Mouse (Mus musculus) liver (tissue): ENCODE data around the gene Nt5c2.

ENCODE experiments used
- DNase-seq: peaks from one replicate; pipeline ENCODE4 v3.0.0-alpha.2; 2020; ENCODE audit warnings: mixed read lengths

The Nt5c2 gene

DNA sequence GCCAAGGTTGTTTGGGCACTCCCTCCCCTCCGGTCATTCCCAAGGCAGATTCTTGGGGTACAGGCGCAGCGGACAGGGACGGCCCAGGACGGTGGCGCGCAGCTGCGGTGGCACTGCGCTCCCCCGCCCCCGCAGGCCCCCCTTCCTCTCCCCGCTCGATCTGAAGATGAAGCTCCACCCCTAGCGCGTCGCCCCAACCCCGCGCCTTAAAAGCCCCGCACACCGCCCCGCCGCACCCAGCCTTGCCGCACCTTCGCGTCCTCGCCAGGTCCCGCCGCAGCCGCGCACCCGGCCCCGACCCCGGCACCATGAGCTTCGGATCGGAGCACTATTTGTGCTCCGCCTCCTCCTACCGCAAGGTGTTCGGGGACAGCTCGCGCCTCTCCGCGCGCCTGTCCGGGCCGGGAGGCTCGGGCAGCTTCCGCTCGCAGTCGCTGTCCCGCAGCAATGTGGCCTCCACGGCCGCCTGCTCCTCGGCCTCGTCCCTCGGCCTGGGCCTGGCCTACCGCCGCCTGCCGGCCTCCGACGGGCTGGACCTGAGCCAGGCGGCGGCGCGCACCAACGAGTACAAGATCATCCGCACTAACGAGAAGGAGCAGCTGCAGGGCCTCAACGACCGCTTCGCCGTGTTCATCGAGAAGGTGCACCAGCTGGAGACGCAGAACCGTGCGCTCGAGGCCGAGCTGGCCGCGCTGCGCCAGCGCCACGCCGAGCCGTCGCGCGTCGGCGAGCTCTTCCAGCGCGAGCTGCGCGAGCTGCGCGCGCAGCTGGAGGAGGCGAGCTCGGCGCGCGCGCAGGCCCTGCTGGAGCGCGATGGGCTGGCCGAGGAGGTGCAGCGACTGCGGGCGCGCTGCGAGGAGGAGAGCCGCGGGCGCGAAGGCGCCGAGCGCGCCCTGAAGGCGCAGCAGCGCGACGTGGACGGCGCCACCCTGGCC lies at the start of gene Nt5c2, which contains the start of gene Ina:
TSS of gene Nt5c2 (minus strand) at position 707 of the 935 bp plus-strand sequence.
TSS of gene Ina (plus strand) at position 252 of the 935 bp plus-strand sequence.
- DNase-seq: peak; percentile 39

DNA sequence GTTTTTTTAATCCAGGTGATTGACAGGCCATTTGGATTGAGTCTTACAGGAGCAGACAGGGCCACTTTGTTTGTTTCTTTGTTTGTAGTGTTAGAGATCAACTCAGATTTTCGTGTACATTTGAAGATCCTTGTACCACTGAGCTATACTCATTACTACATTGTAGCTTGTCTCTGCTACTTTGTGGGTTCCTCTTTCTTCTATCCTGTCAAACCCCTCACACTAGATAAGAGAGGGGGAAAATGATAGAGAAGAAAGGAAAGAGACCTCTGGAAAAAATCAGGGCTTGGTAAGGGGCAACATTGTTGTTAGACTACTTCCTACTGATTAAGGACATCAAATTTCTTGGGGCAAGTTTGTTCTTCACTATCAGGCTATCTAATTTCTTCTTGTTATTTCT lies 42.7 kb upstream of the Nt5c2 start:
- no peak for DNase-seq

DNA sequence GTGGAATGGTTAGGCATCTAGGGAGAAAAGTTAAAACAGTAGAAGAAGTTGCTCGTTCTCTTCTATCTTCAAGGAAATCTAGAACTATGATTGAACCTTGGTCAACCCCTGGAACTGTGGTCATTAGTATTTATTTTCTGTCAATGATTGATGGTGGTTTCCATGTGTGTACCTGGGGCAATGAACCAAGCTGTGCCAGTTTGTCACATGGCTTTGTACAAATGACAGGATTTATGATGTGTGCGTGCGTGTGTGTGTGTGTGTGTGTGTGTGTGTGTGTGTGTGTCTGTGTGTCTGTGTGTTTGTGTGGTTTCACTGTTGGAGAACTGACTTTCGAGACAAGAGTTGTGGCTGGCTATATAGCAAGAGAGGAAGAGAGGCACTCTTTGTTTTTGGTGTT lies 38.5 kb upstream of the Nt5c2 start:
- no peak for DNase-seq

DNA sequence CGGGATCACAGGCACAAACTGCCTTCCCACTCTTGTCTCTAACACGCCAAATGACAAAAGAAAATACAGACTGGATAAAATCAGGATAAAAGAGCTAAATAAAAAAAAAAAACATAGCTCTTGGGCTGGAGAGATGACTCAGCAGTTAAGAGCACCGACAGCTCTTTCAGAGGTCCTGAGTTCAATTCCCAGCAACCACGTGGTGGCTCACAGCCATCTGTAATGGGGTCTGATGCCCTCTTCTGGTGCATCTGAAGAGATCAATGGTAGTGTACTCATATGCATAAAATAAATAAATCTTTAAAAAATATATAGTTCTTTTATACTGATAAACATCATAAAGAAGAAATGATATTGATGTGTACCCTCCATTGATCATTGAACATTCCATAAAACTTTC lies 38.0 kb upstream of the Nt5c2 start:
- DNase-seq: no peak

DNA sequence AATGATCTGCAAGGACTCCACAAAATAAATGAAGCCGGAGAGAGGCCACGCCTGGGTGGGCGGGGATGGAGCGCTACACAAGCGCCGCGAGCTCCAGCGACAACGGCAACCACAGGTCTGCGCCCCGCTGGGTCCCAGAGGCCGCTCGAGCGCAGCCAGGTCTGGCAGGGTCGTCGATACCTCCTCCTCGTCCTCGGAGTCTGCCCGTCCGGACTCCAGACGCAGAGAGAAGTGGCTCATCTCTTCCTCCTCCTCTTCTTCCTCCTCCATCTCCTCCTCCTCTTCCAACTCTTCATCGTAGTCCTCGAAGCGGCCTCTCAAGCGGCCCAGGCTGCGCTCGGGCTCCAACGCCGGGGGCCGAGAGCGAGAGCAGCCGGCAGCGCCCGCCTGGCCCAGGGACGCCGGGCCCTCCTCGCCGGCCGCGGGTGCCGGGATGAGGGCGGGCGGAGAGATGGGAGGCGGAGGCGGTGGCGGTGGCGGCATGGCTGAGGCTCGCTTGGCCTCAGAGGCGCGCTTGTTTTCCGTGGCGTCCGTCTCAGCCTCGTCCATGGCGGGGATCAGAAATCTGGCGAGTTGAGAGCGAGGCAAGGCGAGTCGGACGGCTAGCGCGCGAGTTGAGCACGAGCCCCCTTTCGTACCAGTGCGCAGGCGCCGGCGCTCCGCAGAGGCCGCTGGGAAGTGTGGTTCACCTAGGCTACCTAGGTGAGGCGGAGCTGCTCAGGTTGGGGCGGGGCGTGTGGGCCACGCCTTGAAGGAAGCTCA lies 35.5 kb upstream of the Nt5c2 start, which contains the start of gene Pcgf6:
TSS of gene Pcgf6 (minus strand) at position 636 of the 762 bp plus-strand sequence.
- DNase-seq: peak; percentile 85

DNA sequence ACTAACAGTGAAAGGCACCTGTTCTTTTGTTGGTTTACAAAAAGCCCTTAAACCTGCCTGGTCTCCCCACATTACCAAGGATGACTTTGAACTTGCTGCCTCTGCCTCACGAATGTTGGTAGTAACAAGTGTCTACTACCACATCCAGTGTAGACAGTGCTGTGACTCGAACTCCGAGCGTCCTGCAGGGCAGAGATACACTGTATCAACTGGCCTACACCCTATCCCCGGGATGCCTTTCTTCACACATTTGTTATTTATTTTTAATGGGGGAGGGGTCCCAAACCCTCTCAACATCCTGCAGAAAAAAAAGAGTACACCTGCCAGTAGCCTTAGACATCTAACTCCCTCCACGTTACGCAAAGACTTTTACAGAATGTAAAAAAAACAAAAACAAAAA lies 34.9 kb upstream of the Nt5c2 start:
- DNase-seq: no peak

DNA sequence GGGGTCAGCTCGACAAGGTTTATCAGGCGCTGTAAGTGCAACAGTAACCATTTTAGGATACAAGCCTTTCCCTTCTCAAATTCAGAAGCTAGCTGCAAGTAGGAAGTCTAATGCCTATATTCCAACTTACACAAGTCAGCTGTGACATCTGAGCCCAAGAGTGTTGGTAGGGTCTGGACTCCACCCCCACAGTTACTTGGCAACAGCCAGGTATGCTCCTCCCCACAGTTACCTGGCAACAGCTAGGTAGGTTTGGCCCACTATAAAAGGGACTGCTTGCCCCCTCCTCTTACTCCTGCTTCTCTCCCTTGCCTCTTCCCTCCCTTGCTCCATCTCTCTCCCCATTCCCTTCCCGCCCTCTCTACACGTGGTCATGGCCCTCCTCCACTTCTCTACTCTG lies 34.1 kb upstream of the Nt5c2 start:
- no peak for DNase-seq

DNA sequence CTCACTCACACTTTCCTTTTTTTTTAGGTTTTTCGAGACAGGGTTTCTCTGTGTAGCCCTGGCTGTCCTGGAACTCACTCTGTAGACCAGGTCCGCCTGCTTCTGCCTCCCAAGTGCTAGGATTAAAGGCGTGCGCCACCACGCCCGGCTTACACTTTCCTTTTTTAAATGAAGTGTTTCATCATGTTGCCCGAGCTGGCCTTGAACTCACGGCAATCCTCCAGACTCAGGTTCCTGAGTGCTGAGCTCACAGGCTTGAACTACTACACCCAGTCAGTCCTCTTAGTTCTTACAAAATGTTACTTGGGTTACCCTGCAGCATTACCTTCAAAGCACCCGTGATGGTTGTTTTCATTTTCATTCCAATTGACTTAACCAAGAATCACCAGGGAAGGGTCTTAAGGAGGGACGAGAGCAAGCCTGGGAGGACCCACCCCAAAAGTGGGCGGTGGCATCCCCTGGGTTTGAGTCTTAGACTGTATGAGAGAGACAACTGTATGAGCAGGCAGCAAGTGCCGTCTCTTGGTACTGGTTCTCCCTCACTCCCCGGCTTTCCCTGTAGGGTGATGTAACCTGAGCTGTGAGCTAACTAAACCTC lies 32.4 kb upstream of the Nt5c2 start:
- no peak for DNase-seq

DNA sequence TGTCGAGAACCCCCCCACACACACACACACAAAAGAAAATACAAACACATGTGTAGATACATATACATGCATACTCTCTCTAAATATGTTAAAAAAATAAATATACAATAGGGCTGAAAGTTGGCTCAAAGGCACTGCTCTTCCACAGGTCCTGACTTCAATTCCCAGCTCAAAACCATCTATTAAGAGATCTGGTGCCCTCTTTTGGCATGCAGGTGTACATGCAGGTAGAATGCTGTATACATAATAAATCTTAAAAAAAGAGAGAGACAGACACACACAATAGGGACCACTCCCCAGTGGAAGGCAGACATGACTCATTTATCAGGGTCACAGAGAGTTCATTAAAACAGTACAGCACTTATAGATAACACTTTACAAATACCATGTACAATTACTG lies 31.4 kb upstream of the Nt5c2 start:
- DNase-seq: no peak

DNA sequence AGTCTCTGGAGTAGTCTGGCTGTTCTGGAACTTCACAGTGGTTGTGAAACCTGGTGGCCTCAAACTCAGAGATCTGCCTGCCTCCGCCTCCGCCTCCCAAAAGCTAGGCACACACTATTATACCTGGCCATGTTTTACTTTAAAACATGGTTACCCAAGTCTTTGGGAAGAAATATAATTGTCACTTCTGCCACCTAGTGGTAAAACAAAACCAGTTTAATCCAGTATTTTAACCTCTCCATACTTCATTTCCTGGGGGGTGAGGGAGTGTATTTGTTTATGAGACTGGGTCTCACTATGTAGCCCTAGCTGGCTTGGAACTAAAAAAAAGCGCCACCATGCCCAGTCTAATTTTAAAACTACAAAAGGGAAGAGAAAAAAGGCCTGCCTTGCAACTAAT lies 28.7 kb upstream of the Nt5c2 start:
- no peak for DNase-seq

DNA sequence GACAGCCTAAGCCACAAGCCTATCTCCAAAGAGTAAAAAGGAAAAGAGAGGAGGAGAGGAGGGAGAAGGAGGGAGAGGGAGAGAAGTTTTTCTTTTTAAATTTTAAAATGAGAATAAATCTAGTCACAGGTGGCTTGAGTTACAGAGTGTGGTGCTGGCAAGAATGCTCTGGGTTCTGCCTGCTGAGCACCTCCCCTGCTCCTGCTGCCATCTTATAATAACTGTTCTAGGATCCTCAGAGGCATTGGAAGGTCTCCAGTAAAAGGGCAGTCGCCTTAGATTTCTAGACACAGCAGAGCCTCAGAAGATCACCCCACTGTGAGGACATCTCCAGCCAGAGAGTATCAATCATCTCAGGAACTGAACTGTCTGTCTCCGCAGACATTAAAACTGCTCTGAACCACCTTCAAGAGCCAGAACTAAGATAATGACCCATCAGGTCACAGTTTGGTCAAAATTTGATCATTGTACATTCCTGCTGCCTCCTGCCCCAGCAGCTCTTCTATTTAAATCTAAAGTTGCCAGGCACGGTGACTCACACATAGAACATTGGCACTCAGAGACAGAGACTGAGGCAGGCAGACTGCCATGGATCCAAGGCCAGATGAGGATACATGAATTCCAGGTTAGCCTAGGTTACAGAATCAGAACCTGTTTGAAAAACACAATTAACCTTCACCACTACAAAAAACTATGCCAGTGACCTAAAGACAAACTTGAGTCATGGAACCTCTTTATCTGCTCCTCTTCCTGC lies 25.9 kb upstream of the Nt5c2 start:
- DNase-seq: no peak

DNA sequence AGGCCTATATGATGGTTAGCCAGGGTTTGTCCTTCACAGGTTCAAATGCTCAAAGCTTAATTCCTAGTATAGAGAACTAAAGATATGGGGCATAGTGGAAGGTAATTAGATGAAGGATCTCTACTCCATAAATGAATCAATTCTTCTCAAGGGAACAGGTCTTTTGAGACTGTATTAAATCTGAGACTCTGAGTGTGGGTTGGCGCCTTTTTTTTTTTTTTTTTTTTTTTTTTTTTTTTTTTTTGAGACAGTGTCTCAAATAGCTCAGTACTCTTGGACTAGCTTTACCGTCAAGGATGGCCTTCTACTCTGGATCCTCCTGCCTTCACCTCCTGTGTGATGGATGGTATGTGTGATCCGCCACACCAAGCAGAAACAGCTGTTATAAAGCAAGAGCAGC lies 21.6 kb upstream of the Nt5c2 start:
- DNase-seq: no peak

DNA sequence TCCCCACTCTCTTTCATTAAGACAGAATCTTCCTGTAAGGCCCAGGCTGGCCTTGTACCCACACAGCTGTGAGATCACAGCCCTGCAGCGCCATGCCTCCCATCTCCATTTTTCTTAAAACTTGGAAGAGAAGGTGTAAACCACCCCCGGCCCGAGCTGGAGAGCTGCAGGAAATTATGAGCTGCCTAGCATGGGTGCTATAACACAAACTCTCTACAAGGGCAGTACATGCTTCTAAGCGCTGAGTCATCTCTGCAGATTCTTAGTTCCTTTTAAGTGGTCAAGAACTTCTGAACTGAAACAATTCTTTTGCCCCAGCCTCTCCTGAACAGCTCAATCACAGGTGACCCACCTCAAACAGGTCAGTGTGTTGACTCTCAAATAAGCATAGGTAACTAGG lies 20.0 kb upstream of the Nt5c2 start:
- no peak for DNase-seq

DNA sequence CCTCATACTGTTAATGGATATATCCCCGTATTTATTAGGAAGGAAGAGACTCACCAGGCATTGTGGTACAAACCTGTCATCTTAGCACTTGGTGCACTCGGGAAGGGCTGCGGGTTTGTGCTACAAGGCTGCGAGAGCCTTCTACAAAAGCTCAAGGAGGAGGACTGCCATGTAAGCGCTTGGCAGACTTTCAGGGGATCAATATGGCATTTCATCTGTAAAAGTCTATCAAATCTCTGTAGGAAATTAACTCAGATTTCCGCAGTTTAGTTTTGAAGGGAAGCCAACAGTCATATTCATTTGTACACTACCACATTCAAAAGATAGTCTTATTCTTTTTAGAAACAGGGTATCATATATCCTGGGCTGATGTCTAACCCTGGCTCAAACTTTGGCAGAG lies 16.8 kb upstream of the Nt5c2 start:
- DNase-seq: no peak

DNA sequence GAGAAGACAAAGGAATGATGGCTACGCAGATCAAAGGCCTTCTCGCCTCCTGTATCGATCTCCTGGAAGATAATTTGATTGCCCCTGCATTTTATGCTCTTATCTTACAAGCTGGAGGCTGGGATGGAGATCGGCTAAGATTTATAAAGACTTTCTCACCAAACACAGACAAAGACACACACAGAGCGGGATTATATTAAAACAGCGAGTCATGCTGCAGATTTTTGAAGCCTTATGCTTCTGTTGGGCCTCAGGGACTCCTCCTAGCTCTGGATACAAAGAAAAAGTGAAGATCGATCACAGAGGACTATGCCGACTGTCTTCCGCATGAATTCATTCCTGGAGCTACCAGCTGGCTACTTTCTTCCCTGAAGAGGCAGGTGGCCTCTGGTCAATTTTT lies 14.8 kb upstream of the Nt5c2 start:
- no peak for DNase-seq

DNA sequence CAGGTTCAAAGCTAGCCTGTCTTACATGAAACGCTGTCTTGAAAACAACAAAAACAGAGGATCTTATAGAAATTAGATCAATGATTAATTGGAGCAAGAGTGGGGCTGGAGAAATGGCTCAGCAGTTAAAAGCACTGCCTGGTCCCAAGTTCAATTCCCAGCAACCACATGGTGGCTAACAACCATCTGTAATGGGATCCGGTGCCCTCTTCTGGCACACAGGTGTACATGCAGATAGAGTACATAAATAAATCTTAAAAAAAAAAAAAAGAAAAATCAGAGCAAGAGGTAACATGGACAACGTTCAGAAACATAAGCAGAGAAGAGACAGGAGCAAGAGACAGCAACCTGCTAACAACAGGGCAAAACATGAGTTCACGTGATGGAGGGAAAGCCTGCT lies 11.6 kb upstream of the Nt5c2 start:
- no peak for DNase-seq

DNA sequence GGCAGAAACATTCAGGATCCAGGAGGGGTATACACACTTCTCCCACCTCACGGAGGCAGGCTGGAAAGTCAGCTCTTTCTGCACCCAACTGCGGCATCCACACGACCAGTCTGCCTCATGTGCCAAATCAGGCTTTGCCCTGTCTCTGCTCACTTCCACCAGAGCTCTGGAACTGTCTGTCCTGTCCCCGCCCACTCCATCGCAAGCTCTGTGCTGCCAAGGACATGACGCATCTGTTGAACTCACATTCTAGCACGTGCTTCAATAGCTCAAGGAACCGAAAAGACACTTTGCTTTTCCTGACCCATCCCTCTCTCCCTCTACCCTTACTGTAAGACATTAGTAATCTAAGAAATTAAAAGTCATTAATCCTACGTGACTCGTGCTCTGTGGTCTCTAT lies 10.0 kb upstream of the Nt5c2 start:
- DNase-seq: no peak

DNA sequence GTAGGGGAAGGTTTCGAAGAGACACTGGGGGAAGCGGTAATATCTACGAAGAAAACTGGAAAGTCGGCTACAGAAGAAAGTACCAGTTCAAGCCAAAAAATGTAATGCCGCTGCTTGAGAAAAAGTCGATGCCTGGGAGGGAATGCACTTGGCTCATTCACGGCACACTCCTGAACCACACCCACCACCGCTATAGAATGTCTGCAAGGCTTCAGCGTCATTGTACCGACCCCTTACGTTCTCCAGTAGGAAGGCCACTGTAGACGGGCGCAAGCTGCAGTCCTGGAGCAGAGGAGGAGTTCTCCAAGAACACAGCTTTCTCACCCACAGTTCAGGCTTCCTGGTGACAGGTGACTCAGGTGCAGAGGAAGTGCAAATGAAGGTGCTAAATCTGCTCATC lies 8.6 kb upstream of the Nt5c2 start:
- DNase-seq: no peak

DNA sequence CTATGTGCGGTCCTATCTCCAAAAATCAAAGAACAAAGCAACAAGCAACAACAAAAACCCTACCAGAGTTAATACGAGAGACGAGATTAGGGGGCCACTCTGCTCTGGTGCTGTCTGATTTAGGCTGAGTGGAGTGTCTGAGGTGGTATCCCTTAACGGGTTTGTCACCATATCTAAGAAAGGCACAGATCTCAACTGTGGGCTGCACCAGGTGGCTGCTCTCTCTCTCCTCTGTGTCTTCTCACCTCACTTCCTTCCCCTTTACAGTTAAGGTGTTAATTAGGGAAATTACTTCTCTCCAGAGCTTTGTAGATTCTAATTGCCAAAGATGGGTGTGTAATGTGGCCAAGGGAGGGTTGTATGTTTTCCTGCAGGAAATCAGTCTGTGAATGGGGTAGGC lies 7.8 kb upstream of the Nt5c2 start:
- no peak for DNase-seq

DNA sequence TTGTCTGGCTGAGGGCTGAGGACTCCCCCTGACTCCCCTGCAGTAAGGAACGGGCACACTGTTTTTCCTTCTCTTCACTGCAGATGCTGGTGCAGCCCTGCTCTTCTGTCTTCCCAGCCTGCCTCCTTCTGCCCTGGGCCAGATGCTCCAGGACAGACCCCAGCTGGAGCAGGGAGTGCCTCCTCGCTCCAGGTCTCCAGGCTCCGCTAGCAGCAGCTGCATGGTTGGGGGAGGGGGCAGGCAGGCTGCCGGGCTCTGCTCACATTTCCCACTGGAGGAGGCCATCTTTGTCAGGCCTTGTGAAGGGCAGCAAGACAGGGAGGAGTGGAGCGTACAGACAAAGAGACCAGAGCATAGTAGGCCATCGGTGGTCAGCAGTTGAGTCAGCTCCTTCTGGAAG lies 4.4 kb upstream of the Nt5c2 start:
- DNase-seq: no peak

DNA sequence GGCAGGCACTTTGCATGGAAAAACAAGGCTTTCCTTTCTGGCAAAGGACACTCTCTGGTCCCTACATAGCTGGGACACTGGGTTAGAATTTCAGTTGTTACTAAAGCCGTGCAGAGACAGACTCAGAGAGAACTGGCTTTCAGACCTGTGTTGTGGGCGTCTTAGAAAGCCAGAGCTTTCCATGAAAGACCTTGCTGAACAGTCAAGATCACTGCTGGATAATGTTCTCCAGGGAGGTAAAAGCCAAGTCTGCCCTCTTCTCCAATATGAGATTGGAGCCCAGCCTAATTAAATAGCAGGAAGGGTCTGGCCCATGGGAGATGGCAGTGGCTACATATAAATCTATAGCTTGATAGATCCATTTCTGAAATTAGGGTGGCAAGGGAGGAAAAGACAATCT lies 3.4 kb upstream of the Nt5c2 start:
- DNase-seq: no peak

DNA sequence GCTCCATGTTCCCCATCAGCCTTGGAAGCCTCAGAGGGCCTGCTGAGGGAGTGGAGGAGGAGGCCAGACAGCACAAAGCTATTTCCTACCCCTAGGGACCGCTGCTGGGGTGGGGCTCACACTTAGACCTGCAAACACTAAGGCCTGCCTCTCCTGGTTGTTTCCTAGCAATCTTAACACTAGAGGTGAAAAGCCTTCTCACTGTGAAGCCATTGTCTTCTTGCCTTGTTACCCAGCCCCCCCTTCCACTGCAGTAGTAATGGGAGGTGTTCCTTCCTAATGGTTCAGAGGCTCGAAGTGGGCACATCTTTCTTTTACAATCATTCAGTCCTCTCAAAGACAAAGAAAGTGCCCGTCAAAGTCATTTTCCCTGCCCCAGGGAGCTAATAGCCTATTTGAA lies 2.9 kb upstream of the Nt5c2 start:
- no peak for DNase-seq

DNA sequence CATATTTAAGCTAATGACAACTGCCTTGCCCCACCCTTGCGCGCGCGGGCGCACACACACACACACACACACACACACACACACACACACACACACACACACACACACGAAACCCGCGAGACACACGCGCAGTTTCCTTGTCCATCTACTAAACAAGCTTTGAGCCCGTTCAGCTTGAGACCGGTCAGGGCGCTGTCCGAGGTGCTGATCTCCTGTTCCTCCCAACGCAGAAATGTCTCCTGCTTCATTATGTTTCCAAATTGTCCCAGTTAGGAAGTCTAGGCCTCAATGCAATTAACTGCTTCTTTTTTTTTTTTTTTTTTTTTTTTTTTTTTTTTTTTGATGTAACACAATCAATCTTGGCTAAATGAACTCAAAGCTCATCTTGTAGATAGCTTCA lies 1.5 kb upstream of the Nt5c2 start:
- DNase-seq: peak; percentile 77
